Mouse (Mus musculus) forebrain, embryonic 12.5 days (tissue): ENCODE results near the gene Ccne1. TPM values are rescaled to one million over a fixed set of nuclear protein-coding genes. Genes with fewer than 3 reads are reported as not detected.

Experiments
- ATAC-seq: fragments of 200-750 bp; cut with Nextera tagmentation; 2 replicates; pipeline ENCODE4 v1.8.0; 2017; ENCODE audit warnings: moderate TSS enrichment; ENCODE audit not compliant: low FRiP score
- H3K27ac ChIP-seq: fragments of 300-500 bp; sonication (generic); 2 replicates; pipeline ENCODE4 v1.5.1; 2016; ENCODE audit warnings: mild to moderate bottlenecking
- H3K27me3 ChIP-seq: fragments of 300-500 bp; sonication (generic); 2 replicates; pipeline ENCODE4 v1.6.1; 2016; ENCODE audit warnings: mild to moderate bottlenecking
- H3K36me3 ChIP-seq: fragments of 300-500 bp; sonication (generic); replicated peaks from 2 replicates; pipeline ENCODE4 v1.6.1; 2016; ENCODE audit warnings: mild to moderate bottlenecking
- H3K4me1 ChIP-seq: fragments of 300-500 bp; sonication (generic); 2 replicates; pipeline ENCODE4 v1.6.1; 2016
- H3K4me2 ChIP-seq: fragments of 300-500 bp; sonication (generic); 2 replicates; pipeline ENCODE4 v1.6.1; 2016; ENCODE audit warnings: mild to moderate bottlenecking, moderate library complexity
- H3K4me3 ChIP-seq: fragments of 300-500 bp; sonication (generic); replicated peaks from 2 replicates; pipeline ENCODE4 v1.5.1; 2016; ENCODE audit warnings: mild to moderate bottlenecking
- H3K9ac ChIP-seq: fragments of 300-500 bp; sonication (generic); 2 replicates; pipeline ENCODE4 v1.6.1; 2016; ENCODE audit warnings: mild to moderate bottlenecking
- H3K9me3 ChIP-seq: fragments of 300-500 bp; sonication (generic); 2 replicates; pipeline ENCODE4 v1.6.1; 2016
- WGBS: fragments of 180-500 bp; shearing (Covaris S2); methylation state at CpG from one replicate; pipeline ENCODE4 v1.1.7; 2016; 5-methylcytosine and 5-hydroxymethylcytosine counted together
- polyA plus RNA-seq: library from polyadenylated mRNA; unstranded; fragments of >200 nt; fragmentation: Nextera tagmentation; extraction: Ambion mirVana; gene quantifications from 2 replicates; pipeline ENCODE4 v1.2.1, GENCODE M21; 2016

The Ccne1 gene
- polyA plus RNA-seq, 1 experiment from 2014 or later, result 44.1 TPM

DNA sequence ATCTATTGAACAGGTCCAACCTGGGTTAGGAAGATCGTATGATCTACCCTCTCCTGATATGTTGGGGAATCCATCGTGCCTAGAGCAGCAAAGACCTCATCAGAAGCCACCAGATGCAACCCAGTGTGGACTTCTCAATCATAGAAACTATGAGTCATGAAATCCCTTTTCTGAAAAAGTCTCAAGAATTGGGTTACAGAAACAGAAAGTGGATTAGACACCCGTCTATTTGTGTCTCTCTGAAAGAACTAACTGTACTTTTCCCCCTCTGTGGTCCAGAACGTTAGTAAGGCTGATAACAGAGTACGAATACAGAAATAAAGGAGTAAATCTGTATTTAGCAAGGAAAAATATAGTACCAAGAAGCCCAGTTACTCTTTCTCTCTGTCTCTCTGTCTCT, 36.3 kb downstream of the Ccne1 start:
- Histone ChIP-seq H3K27ac (no peak overlapping the region), H3K4me2 (no peak overlapping the region), H3K36me3 (no peaks in the 10 kb centered on the region), H3K4me1 (peaks cover 18% of the 10 kb centered on the region), H3K27me3 (peaks cover 23% of the 10 kb centered on the region), H3K9ac (no peak overlapping the region), H3K9me3 (no peaks in the 10 kb centered on the region), H3K4me3 (no peak overlapping the region)
- WGBS, result 80% methylated on average over 5 of the region's 5 CpGs
- no peak for ATAC-seq

DNA sequence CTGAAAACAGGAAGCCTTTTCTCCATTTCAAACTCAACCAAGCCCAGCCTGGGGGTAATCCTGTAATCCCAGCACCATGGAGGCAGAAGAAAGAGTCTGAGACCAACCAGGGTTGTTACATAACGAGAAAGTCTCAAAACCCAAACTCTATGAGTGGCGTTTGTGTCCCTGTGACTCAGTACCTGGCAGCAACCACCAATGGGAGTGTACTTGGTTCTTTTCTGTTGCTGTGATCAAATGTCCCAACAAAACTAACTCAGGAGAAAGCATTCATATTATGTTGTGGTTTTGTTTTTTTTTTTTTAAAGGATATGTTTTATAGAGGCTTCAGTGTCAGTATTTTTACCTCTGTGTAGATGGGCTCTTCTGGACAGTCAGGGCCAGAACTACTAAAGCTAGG, 36.7 kb downstream of the Ccne1 start:
- H3K4me1 ChIP-seq, result peaks cover 18% of the 10 kb centered on the region
- 36% methylated on average over 2 of the region's 2 CpGs for WGBS

DNA sequence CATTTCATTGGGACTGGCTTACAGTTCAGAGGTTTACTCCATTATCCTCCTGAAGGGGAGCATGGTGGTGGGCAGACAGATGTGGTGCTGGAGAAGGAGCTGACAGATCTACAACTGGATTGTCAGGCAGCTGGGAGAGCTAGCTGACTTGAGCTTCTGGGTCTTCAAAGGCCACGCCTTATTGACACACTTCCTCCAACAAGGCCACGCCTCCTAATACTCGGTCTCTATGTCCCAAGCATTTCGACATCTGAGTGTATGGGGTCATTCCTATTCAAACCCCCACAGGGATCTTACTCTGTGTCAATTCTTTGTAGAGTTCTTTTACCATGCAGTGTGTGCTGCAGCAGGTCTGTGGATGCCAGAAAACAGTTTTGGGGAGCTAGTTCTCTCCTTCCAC, 42.9 kb downstream of the Ccne1 start:
- peaks cover 11% of the 10 kb centered on the region for H3K4me1 ChIP-seq
- H3K27ac ChIP-seq, result no peak overlapping the region
- ATAC-seq, result no peak
- peaks cover 13% of the 10 kb centered on the region; the same call in 1 of the 2 replicates for H3K27me3 ChIP-seq
- H3K9ac ChIP-seq, result no peak overlapping the region
- WGBS, result 53% methylated on average over 4 of the region's 4 CpGs
- no peaks in the 10 kb centered on the region for H3K36me3 ChIP-seq
- H3K9me3 ChIP-seq, result no peaks in the 10 kb centered on the region
- H3K4me3 ChIP-seq, result no peak overlapping the region
- H3K4me2 ChIP-seq, result no peak overlapping the region

More for the DNA sequence above, 36.7 kb downstream of the Ccne1 start:
- Histone ChIP-seq H3K9me3 (no peaks in the 10 kb centered on the region), H3K4me3 (no peak overlapping the region), H3K27me3 (peaks cover 23% of the 10 kb centered on the region), H3K9ac (no peak overlapping the region), H3K36me3 (no peaks in the 10 kb centered on the region), H3K4me2 (no peak overlapping the region), H3K27ac (no peak overlapping the region)
- ATAC-seq, result no peak

DNA sequence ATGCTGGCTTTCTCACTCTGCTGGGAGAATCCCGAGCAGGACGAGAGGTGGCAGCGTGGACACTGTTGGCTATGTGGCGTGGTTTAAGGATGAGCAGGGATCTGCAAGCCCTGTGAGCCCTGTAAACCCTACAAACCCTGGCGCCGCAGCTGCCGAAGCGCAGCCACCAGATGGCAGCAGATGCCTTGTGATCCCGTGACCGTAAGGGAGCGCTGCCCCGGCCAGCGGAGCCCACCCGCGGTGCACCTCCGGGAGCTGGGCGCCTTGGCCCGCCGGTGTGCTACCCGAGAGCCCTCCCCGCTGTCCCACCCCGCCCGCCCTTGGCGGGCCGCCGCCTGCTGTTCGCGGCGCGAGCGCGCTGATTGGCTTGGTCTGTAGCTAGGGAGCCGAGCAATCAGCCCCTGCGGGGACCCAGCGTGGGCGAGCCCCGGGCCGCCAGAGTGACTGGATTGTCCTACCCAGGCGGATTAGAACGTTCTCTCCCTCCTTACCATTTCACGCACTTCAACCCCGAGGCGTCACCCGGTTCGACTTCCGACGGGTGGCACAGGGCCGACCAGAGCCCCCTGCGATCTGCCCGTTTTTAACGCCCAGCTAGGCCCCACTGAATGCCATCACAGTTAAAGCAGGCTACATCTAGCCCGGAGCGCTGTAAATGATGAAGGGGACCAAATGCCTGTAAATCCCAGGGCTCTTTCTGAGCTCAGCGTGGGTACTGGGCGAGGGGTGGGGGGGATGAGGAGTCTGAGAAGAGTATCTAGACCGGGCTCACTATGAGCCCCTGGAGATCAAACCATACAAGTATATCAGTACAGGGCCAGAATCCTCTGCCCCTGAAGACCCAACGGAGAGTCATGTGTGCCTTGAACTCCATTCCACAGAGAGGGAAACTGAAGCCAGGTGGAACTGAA, 46.0 kb downstream of the Ccne1 start:
- 2% methylated on average over 34 of the region's 57 CpGs for WGBS
- H3K27ac ChIP-seq, result peak overlapping the region; percentile 50; the same call in 1 of the 2 replicates

DNA sequence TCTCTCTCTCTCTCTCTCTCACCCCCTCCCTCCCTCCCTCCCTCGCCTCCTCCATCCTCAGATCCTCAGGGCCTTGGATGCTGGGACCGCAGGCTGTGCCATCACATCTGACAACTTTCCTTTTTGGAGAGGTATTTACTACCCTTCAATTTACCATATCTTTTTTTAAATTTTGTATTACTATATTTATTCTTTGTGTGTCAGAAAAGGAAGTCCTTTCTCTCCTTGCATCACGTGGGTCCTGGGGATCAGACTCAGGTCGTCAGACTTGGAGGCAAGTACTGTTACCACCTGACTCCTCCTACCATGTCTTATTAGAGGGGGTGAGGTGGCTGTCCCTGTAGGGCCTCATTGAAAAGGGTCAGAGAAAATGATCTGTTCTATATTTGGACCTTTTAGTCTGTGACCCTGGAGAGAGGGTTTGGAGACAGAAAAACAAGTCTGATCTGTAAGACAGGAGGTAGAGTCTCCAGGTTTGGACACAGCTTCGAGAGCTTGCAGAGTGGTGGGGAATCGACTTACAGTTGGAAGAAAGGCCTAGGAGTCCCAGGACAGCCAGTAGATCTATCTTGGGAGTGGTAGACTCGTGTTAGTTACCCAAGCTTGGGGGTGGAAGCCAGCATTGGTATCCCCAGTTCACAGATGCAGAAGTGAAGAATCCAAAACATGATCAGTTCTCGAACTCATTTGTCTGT, 47.6 kb downstream of the Ccne1 start:
- ATAC-seq, result no peak
- 77% methylated on average over 8 of the region's 8 CpGs for WGBS
- Histone ChIP-seq H3K4me2 (no peak overlapping the region), H3K4me1 (peaks cover 20% of the 10 kb centered on the region), H3K9ac (no peak overlapping the region), H3K4me3 (no peak overlapping the region), H3K27ac (no peak overlapping the region), H3K36me3 (no peaks in the 10 kb centered on the region), H3K27me3 (peaks cover 13% of the 10 kb centered on the region; the same call in 1 of the 2 replicates), H3K9me3 (no peaks in the 10 kb centered on the region)

More for the DNA sequence above, 46.0 kb downstream of the Ccne1 start:
- H3K4me2 ChIP-seq, result peak overlapping the region; percentile 68
- H3K27me3 ChIP-seq, result peaks cover 13% of the 10 kb centered on the region; the same call in 1 of the 2 replicates
- H3K36me3 ChIP-seq, result no peaks in the 10 kb centered on the region
- peak overlapping the region; percentile 54 for H3K4me3 ChIP-seq
- H3K9me3 ChIP-seq, result no peaks in the 10 kb centered on the region
- peak; percentile 97 for ATAC-seq
- peaks cover 20% of the 10 kb centered on the region for H3K4me1 ChIP-seq
- peak overlapping the region; percentile 70 for H3K9ac ChIP-seq

DNA sequence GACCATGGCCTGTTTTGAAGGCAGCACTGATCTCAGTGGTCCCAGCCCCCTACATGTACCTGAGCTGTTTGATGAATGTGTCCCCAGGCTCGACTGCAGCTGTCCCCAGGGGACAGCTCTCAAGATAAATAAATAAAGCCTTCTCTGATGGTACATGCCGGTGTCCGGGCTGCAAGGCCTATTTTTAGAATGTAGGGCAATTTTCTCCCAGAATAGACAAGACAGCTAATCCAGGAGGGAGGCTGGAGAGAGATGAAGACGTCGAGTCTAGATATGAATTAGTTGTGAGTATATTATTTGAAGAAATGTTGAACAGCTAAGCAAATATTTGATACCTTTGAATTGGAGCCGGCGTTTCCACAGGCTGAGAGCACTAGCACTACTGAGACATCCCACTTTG, 48.2 kb downstream of the Ccne1 start:
- Histone ChIP-seq H3K4me2 (no peak overlapping the region), H3K4me3 (no peak overlapping the region), H3K27me3 (peaks cover 13% of the 10 kb centered on the region; the same call in 1 of the 2 replicates), H3K27ac (no peak overlapping the region), H3K9ac (no peak overlapping the region), H3K9me3 (no peaks in the 10 kb centered on the region), H3K36me3 (no peaks in the 10 kb centered on the region), H3K4me1 (peaks cover 20% of the 10 kb centered on the region)
- ATAC-seq, result no peak
- 70% methylated on average over 7 of the region's 7 CpGs for WGBS

DNA sequence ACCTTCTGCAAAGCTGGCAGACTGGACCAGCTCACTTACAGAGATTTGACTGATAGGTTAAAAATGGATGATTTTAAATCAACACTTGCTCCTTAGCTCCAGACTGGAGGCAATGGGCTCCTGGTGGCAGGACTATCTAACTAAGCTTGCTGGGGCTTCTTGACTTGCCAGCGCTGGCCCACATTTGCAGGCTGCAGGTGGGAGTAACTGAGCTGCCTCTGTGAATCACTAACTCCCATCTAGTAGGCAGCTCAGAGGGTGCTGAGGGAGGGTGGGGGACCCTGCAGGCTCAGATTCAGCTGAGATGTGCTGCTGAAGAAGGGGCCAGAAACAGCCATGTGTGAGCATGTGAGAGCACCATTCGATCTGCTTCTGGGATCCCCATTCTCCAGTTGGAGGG, 51.3 kb downstream of the Ccne1 start:
- peaks cover 13% of the 10 kb centered on the region; the same call in 1 of the 2 replicates for H3K4me1 ChIP-seq
- H3K36me3 ChIP-seq, result no peaks in the 10 kb centered on the region
- H3K4me2 ChIP-seq, result no peak overlapping the region
- no peak overlapping the region for H3K4me3 ChIP-seq
- H3K27ac ChIP-seq, result no peak overlapping the region
- 0 out of 2 replicates have a peak, but pooled peaks cover 3% of the 10 kb centered on the region for H3K27me3 ChIP-seq
- no peak overlapping the region for H3K9ac ChIP-seq
- no peaks in the 10 kb centered on the region for H3K9me3 ChIP-seq
- WGBS, result 84% methylated on average over 2 of the region's 2 CpGs
- no peak for ATAC-seq

DNA sequence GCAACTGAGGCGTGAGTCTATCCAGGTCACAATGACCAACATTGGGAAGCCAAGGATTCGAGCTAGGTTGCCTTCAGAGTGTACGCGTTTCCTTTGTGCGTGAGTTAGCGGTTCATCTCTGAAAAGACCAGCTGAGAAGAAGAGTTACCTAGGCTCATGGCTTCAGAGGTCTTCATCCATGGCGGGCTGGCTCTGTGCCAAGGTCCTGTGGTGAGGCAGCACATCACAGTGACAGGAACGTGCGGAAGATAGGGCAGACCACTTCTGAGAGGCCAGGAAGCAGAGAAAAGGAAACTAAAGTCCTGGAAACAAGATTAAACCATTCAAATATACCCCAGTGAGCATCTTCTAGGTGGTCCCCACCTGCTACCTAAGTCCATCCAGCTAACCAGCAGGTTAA, 53.1 kb downstream of the Ccne1 start:
- no peak for ATAC-seq
- WGBS, result 90% methylated on average over 9 of the region's 9 CpGs
- peaks cover 9% of the 10 kb centered on the region; the same call in 1 of the 2 replicates for H3K4me1 ChIP-seq
- H3K27ac ChIP-seq, result no peak overlapping the region
- no peaks in the 10 kb centered on the region for H3K36me3 ChIP-seq
- no peak overlapping the region for H3K9ac ChIP-seq
- no peak overlapping the region for H3K4me2 ChIP-seq
- H3K27me3 ChIP-seq, result no peaks in the 10 kb centered on the region
- no peak overlapping the region for H3K4me3 ChIP-seq
- no peaks in the 10 kb centered on the region for H3K9me3 ChIP-seq

Other genes starting within 250 kb of the Ccne1 start
- 45.9 and 46.7 TPM in 2 replicates for gene Uri1, start 84.0 kb downstream of the Ccne1 start, polyA plus RNA-seq
- gene 1600014C10Rik, start 75.7 kb upstream of the Ccne1 start, polyA plus RNA-seq, result 12.1 and 14.2 TPM in 2 replicates
- gene Plekhf1, start 120.5 kb upstream of the Ccne1 start, polyA plus RNA-seq, result 1.3 and 1.4 TPM in 2 replicates
- gene Pop4, start 163.9 kb upstream of the Ccne1 start, polyA plus RNA-seq, result 94.3 and 94.5 TPM in 2 replicates